Mouse (Mus musculus) adrenal gland, postnatal 14 days (tissue): ENCODE results near the gene Krr1. TPM values are rescaled to one million over a fixed set of nuclear protein-coding genes. Genes with fewer than 3 reads are reported as not detected.

Experiments
- DNase-seq: peaks from one replicate; pipeline ENCODE4 v3.0.0; 2021; ENCODE audit warnings: mixed read lengths
- long read RNA-seq, 2 experiments: library from polyadenylated mRNA; stranded (forward); transcript quantifications; one replicate each; pipeline ENCODE4 v2.0.0; 2021
- total RNA-seq: library from RNA; stranded (reverse); gene quantifications from 2 replicates; pipeline ENCODE4 v1.2.3, GENCODE M21; 2021

Krr1 gene
- total RNA-seq = 31.3 and 34.2 TPM in 2 replicates
- long read RNA-seq, experiment 1, full-length matches to known transcripts = 22 of 25 reads
- long read RNA-seq, experiment 1, partial matches to known transcripts = 0 of 25 reads
- long read RNA-seq, experiment 1, other reads (novel, unspliced or antisense) = 3 of 25 reads
- long read RNA-seq, experiment 2, full-length matches to known transcripts = 28 of 29 reads
- long read RNA-seq, experiment 2, partial matches to known transcripts = 1 of 29 reads
- long read RNA-seq, experiment 2, other reads (novel, unspliced or antisense) = 0 of 29 reads

DNA sequence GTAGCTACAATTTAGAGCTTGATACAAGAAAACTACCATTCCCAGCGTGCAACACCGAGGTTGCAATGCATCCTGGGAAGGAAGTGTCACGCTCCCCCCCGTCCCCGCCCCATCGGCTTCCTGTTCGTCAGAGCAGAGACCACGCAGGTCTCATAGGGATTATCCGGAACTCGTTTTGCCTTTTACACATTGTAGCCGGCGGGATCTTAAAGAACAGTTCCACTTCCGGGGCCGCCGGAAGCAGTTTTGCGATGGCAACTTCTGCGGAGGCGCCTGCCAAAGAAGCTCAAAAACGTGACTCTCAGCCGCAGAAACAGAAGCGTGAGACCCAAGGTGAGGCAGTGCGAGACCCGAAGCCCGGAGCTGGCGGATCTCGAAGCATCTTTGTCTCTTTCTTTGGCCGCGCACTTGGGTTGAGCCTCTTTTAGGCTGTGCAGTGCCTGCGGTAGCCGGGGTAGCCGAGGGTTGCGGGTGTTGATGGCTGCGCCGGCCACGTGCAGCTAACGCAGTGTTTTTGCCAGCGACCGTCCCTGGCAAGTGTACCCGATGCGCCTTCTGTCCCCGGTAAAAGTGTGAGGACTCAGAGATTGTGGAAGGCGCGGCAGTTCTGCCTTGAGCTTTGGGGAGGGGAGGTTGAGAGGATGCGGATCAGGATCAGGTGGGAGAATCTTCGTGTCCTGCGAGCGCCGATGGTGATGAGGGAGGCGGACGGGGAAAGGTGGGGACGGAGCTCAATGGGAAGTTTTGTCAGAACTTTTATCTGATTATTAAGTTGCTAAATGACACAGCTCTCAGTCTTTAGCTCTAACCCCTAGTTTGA is at the start of gene Krr1:
Krr1 (plus strand) TSS at position 123 of the 820 bp plus-strand sequence.
- DNase-seq = peak; percentile 92

DNA sequence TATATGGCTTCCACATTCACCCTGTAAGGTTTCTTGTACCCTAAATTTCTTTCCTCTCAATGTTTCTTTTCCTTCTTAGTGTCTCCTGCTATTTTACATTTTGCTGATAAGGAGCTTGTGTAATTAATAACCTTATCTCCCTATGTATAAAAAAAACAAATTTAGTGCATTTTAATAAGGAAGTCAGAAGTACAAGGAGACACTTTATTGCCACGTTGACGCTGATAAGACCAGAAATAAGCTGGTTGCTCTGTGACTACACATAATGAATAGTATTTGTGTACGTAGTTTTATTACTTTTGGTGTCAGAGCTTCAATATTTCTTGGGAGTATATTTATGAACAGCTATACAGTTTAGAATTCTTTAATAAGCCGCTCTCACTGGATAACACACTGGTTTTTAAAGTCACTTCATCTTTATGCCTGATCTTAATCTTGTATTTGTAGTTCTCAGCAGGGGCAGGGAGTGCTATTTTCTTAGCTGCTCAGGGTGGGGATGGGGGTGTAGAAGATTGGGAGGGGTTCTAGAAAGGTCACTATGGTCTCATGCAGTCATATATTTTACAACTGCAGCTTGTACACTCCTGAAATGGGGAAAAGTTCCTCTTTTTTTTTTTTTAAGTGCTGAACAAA is 48.8 kb upstream of the Krr1 start:
- DNase-seq = no peak

DNA sequence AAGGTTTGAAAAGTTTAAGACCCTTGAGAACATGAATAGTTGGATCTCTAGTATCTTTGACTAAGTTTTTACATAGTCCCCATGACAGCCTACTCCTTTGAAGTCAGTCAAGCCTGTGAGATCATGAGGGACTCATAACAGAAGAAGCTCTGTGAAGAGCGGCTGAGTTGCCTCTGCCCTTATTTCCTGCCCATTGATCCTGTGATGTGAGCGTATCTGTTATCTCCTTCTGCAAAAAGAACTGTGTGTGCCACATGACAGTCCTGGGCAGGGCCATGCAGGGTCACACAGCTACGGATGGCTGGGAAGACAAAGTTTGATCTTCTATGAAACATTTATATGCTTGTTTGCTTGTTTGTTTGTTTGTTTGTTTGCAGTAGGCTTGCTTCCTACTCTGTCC is 48.3 kb upstream of the Krr1 start:
- no peak for DNase-seq

DNA sequence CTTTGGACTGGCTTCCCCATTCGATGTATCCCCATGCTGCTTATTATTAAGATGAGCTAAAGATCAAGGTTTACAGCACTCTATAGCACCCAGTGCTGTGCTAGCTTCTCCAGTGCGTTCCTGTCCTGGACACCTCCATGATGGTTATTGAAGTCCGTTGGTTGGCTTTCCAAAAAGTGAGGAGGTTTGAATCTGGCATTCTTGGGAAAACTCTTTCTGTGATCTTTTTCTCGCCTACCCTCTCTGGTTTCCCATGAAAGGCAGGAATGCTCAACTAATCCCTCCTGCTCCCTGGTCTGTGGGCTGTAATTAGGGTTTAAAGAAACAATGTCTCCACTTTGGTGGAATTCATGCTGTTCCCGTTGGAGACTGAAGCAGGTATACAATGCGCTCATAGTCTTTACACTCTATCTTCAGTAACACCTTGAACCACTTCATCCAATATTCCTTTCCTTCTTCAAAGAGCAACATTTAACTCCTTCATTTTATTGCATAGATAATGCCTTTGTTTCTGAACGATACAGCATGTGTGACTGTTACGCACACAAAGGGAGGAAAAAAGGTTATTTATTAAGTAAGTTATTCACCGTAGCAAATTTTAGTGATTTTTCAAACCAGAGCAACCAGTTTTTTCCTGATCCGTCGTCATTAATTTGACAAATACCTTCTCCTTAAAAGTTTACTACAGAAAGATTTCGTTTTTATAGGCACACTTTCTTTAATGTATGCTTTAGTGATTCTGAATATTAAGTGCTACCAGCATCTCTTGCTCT is 47.6 kb upstream of the Krr1 start:
- DNase-seq = no peak

DNA sequence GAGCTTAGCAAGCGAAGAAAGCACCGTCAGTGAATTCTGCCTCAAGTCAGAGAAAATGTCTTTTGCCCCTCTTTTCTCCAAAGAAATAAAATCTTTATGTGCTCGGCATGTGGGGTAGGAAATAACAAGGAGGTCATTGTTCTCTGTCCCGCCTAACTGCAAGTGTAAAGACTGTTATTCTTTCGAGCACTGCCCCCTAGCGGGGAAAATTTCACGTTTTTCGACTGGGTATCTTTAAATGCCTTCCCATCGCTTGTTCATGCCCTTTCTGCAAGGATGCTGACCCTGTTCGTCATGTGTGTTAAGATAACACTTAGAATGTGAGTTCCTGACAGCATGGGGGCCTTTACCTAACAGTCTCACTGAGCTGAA is 47.0 kb upstream of the Krr1 start:
- peak; percentile 92 for DNase-seq

DNA sequence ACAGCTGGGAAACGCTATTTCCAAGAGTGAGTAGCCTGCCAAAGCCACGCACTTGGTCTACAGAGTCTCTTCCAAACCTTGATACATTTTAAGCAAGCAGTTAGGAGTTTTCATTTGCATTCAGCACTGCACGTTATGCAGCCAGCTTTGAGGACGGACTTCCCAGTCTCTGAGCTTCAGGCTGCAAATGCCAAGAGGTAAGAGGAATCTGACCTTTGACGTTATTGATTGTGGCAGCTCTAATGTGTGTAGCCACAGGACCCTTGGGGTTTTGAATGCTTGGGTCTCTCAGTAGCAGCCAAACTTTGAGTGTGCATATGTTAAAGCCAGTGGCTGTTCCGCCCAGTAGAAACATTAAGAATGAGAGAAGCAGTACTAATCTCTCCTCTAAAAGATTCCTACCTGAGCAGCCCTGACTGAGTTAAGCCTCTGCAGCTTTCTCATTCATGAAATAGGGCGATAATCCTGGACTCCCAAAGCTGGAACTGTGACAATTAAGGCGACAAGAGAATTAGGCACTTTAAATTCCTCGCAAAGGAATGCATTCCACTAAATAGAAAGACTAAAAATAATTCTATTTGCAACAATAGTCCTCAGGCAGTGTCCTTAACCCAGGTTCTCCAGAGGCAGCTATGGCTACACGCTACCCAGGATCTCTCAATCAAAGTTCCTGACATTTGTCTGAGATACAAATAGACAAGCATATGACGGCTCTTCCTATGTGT is 39.7 kb upstream of the Krr1 start:
- no peak for DNase-seq

DNA sequence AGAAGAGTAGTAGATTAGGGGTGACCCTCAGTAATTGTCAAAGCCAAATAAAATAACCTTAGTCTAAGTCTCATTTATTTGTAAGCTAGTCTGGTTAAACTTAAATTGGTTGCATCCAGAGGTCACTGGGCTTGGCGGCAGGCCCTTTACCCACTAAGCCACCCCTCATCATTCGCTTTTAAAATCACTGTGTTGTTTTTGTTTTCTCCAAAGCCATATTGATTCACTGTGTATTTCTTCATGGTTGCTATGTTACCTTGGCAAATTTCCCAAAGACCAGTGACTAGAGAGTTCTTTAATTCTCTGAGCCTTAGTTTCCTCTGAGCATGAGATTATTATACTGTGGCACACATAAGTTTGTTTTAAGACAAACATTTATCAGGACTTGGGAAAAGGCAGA is 37.3 kb upstream of the Krr1 start:
- DNase-seq = no peak

DNA sequence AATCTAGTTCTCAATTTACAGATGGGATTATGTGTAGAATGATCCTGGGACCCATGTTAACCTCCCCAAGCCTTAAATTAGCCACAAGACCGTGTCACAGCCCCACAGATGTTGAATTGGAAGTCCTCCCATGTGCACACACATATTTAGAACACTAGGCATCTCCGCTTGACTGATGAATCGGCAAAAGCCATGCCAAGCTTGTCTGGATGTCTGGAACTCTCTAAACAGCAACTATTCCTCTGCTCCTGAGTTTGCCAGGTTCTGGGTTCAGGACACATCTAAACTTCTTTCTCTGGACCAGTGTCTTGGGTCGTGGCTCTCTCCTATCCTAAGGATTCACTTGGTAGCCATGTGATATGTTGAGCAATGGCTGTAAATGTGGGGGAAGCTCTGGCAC is 36.4 kb upstream of the Krr1 start:
- DNase-seq = no peak

DNA sequence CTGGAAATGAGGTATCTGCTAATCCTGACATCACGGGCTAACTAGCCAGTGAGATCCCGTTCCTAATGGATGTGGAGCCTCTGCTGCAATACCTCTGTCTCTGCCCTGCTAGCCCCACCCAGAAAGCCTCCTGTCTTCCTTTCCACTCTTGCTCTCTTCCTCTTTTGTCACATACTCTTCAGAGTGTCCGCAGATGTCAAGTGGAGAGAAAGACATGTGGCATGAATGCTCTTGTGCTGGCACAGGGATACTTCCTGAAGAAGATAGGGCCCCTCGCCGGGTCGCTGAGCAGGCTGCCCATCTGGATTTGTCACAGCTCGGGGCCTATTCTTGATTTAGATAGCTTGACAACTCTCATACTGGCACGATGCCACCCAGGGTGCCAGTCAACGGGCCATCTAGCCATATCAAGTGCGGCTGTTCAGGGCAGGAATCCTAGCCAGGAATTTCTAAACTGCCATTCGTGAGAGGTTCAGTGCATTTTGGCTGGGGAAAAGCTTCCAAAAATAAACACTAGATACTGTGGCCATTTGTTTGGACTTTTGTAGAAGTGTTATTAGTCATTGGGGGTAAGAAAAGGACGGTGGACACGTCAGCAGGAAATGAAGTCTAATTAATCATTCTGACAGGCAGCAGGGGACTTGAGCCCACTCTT is 35.8 kb upstream of the Krr1 start:
- peak; percentile 69 for DNase-seq

DNA sequence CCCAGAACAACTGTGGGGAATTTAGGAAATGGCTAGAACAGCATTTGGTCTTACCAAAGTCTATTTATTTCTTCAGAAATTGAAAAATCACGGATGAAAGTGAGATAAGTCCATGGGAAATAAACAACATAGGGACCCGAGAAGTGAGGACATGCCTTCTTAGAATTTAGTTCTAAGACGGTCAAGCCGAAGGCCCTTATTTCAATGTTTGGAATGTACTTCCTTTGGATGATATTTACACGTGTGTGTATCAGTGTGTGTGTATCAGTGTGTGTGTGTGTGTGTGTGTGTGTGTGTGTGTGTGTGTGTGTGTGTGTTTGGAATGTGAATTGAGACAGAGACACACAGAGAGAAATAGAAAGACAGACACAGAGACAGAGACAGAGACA is 35.3 kb upstream of the Krr1 start:
- DNase-seq = no peak

DNA sequence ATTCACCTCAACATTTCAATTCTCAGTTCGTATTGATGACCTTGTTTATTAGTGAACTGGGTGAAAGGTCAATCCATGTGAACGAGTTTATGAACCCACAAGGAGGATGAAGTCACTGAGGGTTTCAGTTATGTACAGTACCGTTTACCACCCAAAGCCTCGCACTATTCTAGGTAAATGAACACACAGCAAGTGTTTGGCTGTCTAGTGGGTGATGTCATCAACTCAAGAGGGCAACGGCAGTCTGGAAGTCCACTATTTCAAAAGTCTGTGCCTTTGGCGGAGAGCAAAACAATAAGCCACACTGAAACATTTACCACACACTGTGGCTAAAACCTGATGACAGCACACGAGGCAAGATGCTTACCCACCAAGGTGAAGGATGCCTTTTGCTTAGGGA is 29.4 kb upstream of the Krr1 start:
- DNase-seq = no peak

DNA sequence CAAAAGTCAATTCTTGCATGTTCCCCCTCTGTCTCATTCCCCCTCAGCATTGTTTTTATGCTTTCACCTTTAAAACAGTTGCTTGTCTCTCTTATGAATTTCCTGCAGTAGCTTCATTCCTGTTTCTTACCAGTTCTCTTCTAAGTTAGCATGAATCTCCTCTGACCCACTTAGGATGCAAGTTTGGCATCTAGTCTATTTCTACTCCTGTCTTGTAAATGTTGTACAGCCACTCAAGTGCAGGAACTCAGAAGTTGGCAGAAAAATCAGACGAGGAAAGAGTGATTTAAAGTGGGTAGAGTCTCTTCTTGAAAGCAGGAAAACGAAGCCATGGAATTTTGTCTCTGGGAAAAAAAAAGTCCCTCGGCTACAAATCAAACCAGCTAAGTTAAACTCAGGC is 26.9 kb upstream of the Krr1 start:
- DNase-seq = no peak

DNA sequence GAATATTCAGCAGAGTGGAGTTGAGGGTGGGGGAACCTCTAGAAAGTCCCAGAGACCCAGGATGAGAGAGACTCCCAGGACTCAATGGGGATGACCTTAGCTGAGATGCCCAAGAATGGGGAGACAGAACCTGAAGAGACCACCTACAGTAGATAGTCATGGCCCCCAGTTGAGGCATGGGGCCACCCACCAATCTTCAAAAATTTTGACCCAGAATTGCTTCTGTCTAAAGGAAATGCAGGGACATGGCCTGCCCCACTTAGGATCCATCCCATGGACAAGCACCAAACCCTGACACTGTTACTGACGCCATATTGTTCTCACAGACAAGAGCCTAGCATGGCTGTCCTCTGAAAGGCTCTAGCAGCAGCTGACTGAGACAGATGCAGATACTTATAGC is 24.4 kb upstream of the Krr1 start:
- no peak for DNase-seq

DNA sequence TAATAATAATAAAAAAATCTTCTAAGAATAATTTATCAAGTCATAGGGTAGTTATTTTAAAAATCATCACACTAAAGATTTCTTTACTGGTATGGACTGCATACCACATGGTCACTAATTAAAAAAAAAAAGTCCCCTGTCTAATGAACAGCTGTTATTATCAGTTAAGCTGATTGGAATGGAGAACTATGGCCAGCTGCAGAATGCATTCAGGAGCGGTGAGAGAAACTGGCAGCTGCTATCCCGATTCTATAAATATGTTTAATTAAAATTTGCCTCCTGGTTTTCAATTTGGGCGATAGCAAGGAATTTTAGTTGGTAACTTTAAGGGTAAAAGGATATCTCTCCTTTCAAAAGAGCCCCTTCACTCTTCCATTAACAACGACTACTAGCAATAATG is 23.5 kb upstream of the Krr1 start:
- no peak for DNase-seq

DNA sequence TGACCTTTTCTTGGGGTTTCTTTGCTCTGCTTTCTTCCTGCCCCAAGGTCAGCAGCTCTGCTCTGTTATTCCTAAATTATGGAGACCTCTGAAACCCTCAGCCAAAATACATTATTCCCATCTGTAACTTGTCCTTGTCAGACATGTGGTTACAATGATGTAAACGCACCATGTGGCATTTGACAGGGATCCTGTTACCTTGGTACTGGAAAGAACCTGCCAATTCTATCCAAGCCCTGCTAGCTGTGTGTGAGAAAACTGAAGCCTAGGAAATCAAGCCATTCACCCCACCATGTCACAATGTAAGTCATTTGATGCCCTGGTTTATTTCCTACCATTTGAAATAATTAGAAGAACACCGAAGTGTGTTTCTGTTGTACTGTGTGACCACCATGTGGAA is 16.6 kb upstream of the Krr1 start:
- DNase-seq = no peak

DNA sequence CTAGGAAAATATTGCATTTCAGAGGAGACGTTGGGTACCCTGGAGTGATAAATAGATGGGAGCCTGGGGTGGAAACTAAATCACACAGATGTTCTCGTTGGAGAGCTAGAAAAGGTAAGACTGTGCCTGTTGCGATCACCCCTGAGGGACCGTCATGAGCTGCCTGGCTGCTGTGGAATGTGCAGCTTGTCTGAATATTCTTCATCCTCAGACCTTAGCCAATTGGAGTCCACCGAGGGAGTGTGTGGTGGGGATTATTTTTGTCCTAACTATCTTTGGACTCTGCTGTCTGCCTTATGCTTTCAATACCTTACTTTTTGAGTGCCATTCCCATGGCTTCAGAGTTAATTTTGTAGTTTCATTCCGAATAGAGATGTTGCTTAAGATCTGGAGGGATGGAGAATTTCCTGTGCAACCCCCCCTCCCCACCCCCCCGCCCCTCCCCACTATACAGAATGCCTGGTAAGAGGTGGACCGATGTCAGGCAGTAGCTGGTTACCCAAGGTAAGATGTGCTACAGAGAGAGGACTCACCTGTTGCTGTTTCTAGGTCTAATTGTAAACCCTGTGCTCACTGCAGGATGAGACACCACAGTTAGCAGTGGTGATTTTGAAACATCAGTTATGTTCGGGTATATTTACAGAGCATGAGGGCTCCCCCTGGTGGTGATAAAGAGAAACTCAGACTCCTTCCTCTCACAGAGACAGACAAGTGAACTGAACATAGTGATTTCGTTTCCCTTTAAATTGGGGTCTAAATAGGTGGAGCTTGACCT is 15.0 kb upstream of the Krr1 start:
- peak; percentile 77 for DNase-seq

DNA sequence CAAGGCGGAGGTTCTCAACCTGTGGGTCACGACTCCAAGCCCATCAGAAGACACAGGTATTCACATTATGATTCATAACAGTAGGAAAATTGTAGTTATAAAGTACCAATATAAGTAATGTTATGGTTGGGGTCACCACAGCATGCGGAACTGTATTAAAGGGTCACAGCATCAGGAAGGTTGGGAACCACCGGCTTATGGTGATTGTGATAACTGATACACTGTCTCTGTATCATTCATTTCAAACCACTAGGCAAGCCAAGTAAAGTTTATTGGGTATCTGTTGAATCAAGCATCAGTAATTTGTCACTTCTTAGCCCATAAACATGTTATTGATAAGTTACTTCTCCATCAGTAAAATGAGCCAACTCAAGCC is 14.4 kb upstream of the Krr1 start:
- DNase-seq = no peak

DNA sequence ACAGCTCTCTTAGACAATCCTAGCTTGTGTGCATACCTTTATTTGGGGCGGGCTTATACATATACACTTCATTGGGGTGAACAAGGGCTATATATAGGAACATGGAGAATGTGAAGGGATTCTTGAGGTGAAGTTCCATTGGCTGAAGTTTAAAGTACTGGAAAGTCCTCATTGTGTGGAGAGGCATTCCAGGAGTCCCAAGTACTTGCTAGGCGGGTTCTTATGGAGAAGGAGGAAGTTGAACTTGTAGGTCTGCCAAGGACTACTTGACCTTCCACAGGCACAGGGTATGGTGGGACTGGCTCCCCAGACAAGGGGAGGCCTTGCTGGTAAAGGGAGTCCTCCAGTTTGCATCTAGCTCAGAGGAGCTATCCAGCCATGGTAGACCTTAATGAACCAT is 13.1 kb upstream of the Krr1 start:
- no peak for DNase-seq

DNA sequence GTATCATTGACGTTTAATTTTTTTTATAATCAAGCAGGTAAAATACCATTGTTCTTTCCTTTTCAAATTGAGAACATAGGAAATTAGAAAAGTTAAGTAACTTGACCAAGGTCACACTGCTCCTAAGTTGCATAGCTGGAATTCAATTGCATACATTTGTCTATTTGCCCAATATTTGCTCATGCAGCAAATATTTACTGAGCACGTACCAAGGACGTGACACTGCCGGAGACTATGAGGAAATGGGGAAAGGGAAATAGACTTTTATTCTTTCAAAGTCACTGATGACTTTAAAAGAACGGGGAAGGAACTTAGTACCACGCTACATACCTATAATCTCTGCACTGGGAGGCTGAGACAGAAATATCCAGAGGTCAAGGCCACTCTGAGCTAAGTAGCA is 12.0 kb upstream of the Krr1 start:
- DNase-seq = no peak

DNA sequence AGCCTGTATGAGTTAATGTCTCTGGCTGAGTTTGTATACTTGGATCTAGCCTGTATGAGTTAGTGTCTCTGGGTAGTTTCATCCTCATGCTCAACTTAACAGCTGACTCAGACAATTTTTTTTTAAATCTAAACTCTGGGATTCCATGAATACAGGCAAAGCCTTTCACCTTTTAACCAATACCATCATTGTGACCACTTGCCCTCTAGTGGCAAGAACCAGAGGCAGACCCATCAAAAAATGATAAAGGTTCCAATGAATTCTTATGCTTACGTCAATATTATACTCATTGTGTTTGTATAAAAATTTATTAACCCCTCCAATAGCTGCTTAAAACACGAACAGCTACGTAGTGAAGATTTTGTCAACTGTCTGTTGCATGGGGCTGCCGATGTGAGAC is 6.1 kb upstream of the Krr1 start:
- no peak for DNase-seq

DNA sequence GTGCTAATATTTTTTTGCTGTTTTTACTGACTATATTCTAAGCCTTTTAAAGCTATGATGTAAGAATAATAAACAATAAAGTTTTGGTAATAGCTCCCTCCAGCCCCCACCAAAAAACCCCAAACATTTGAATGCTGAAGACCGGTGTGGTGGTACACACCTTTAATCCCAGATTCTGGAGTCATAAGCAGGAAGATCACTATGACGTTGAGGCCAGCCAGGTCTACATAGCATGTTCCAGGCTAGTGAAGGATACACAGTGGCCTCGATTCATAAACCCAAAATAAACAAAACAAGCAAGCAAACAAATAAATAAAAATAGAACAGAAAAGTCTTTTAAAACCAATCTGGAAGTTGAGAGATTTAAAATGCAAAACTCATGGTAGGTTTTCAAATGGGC is 535 bp upstream of the Krr1 start:
- DNase-seq = no peak
